Mouse (Mus musculus): ENCODE measurements at regions not wholly inside any gene's neighbourhood (a gene's known extent, or its start where the extent isn't known, plus 50 kb on each side); places are given as distances from the start of the nearest gene placed in this dataset.

- no peaks in the 10 kb centered on the region for H3K36me3 ChIP-seq (ENCODE audit: control insufficient read depth, insufficient read depth, low read length)
- ATAC-seq (replicated peaks; ENCODE audit: low FRiP score) = no peak
- H3K4me3 ChIP-seq (ENCODE audit: low read depth, low read length) = no peak overlapping the region
- no peaks in the 10 kb centered on the region for H3K4me1 ChIP-seq (replicated peaks; ENCODE audit: control insufficient read depth, insufficient read depth, low read length)
- H3K4me2 ChIP-seq (ENCODE audit: low read depth, low read length, severe bottlenecking) = no peak overlapping the region
- H3K9ac ChIP-seq (ENCODE audit: low read length) = no peak overlapping the region
- H3K9me3 ChIP-seq (ENCODE audit: control insufficient read depth, low read length) = no peaks in the 10 kb centered on the region
- no peak for DNase-seq (ENCODE audit: low spot score)
- H3K27ac ChIP-seq (ENCODE audit: low read depth, low read length) = no peak overlapping the region
- no peaks in the 10 kb centered on the region for H3K27me3 ChIP-seq (ENCODE audit: control insufficient read depth, insufficient read depth, low read length)
- WGBS = 83% methylated on average over 5 of the region's 5 CpGs
These were observed 160.3 kb upstream of the Igfbp7 start for GRCm38 (mm10) chr5:77568121-77568520.

GRCm38 (mm10) chr5:77552580-77552979 lies 144.7 kb upstream of the Igfbp7 start:
- no peak for DNase-seq (ENCODE audit: low spot score)
- Histone ChIP-seq H3K4me3 (ENCODE audit: low read depth, low read length) (no peak overlapping the region), H3K9me3 (ENCODE audit: control insufficient read depth, low read length) (no peaks in the 10 kb centered on the region), H3K4me1 (replicated peaks; ENCODE audit: control insufficient read depth, insufficient read depth, low read length) (no peaks in the 10 kb centered on the region), H3K27me3 (ENCODE audit: control insufficient read depth, insufficient read depth, low read length) (peaks cover 4% of the 10 kb centered on the region; the same call in 1 of the 2 replicates), H3K4me2 (ENCODE audit: low read depth, low read length, severe bottlenecking) (no peak overlapping the region), H3K27ac (ENCODE audit: low read depth, low read length) (no peak overlapping the region), H3K9ac (ENCODE audit: low read length) (no peak overlapping the region), H3K36me3 (ENCODE audit: control insufficient read depth, insufficient read depth, low read length) (no peaks in the 10 kb centered on the region)
- 77% methylated on average over 5 of the region's 5 CpGs for WGBS
- no peak for ATAC-seq (replicated peaks; ENCODE audit: low FRiP score)

- Histone ChIP-seq H3K4me3 (ENCODE audit: low read depth, low read length) (no peak overlapping the region), H3K9me3 (ENCODE audit: control insufficient read depth, low read length) (no peaks in the 10 kb centered on the region), H3K9ac (ENCODE audit: low read length) (no peak overlapping the region), H3K36me3 (ENCODE audit: control insufficient read depth, insufficient read depth, low read length) (no peaks in the 10 kb centered on the region), H3K27me3 (ENCODE audit: control insufficient read depth, insufficient read depth, low read length) (peaks cover 7% of the 10 kb centered on the region; the same call in 1 of the 2 replicates), H3K4me1 (replicated peaks; ENCODE audit: control insufficient read depth, insufficient read depth, low read length) (no peaks in the 10 kb centered on the region), H3K27ac (ENCODE audit: low read depth, low read length) (no peak overlapping the region), H3K4me2 (ENCODE audit: low read depth, low read length, severe bottlenecking) (no peak overlapping the region)
- no peak for ATAC-seq (replicated peaks; ENCODE audit: low FRiP score)
- DNase-seq (ENCODE audit: low spot score) = no peak
- WGBS = 84% methylated on average over 7 of the region's 7 CpGs
These were observed 144.2 kb upstream of the Igfbp7 start for GRCm38 (mm10) chr5:77552081-77552480.

GRCm38 (mm10) chr5:77546001-77546620 lies 138.3 kb upstream of the Igfbp7 start:
- Histone ChIP-seq H3K4me3 (ENCODE audit: low read depth, low read length) (no peak overlapping the region), H3K4me1 (replicated peaks; ENCODE audit: control insufficient read depth, insufficient read depth, low read length) (peaks cover 7% of the 10 kb centered on the region; the same call in 1 of the 2 replicates), H3K4me2 (ENCODE audit: low read depth, low read length, severe bottlenecking) (0 out of 2 replicates have a peak overlapping the region, but pooled peaks have one; percentile 11), H3K36me3 (ENCODE audit: control insufficient read depth, insufficient read depth, low read length) (no peaks in the 10 kb centered on the region), H3K9ac (ENCODE audit: low read length) (no peak overlapping the region), H3K9me3 (ENCODE audit: control insufficient read depth, low read length) (no peaks in the 10 kb centered on the region), H3K27ac (ENCODE audit: low read depth, low read length) (no peak overlapping the region), H3K27me3 (ENCODE audit: control insufficient read depth, insufficient read depth, low read length) (peaks cover 12% of the 10 kb centered on the region; the same call in 1 of the 2 replicates)
- 6% methylated on average over 13 of the region's 13 CpGs for WGBS
- DNase-seq (ENCODE audit: low spot score) = no peak
- peak; percentile 79 for ATAC-seq (replicated peaks; ENCODE audit: low FRiP score)

- no peak overlapping the region for H3K4me2 ChIP-seq (ENCODE audit: low read depth, low read length, severe bottlenecking)
- H3K36me3 ChIP-seq (ENCODE audit: control insufficient read depth, insufficient read depth, low read length) = no peaks in the 10 kb centered on the region
- no peak overlapping the region for H3K27ac ChIP-seq (ENCODE audit: low read depth, low read length)
- no peak overlapping the region for H3K4me3 ChIP-seq (ENCODE audit: low read depth, low read length)
- H3K9ac ChIP-seq (ENCODE audit: low read length) = no peak overlapping the region
- DNase-seq (ENCODE audit: low spot score) (no peak), ATAC-seq (replicated peaks; ENCODE audit: low FRiP score) (no peak)
- no peaks in the 10 kb centered on the region for H3K27me3 ChIP-seq (ENCODE audit: control insufficient read depth, insufficient read depth, low read length)
- 71% methylated on average over 19 of the region's 19 CpGs for WGBS
- H3K4me1 ChIP-seq (replicated peaks; ENCODE audit: control insufficient read depth, insufficient read depth, low read length) = no peaks in the 10 kb centered on the region
- H3K9me3 ChIP-seq (ENCODE audit: control insufficient read depth, low read length) = no peaks in the 10 kb centered on the region
These were observed 124.6 kb upstream of the Igfbp7 start for GRCm38 (mm10) chr5:77532261-77533015.

- ATAC-seq (replicated peaks; ENCODE audit: low FRiP score) (no peak), DNase-seq (ENCODE audit: low spot score) (no peak)
- H3K36me3 ChIP-seq (ENCODE audit: control insufficient read depth, insufficient read depth, low read length) = no peaks in the 10 kb centered on the region
- H3K27ac ChIP-seq (ENCODE audit: low read depth, low read length) = no peak overlapping the region
- no peak overlapping the region for H3K4me3 ChIP-seq (ENCODE audit: low read depth, low read length)
- no peaks in the 10 kb centered on the region for H3K4me1 ChIP-seq (replicated peaks; ENCODE audit: control insufficient read depth, insufficient read depth, low read length)
- H3K9ac ChIP-seq (ENCODE audit: low read length) = no peak overlapping the region
- H3K4me2 ChIP-seq (ENCODE audit: low read depth, low read length, severe bottlenecking) = no peak overlapping the region
- 91% methylated on average over 7 of the region's 7 CpGs for WGBS
- H3K9me3 ChIP-seq (ENCODE audit: control insufficient read depth, low read length) = no peaks in the 10 kb centered on the region
- H3K27me3 ChIP-seq (ENCODE audit: control insufficient read depth, insufficient read depth, low read length) = no peaks in the 10 kb centered on the region
These were observed 122.5 kb upstream of the Igfbp7 start for GRCm38 (mm10) chr5:77530376-77530775.

GRCm38 (mm10) chr5:77517252-77517651 lies 109.4 kb upstream of the Igfbp7 start:
- no peak overlapping the region for H3K27ac ChIP-seq (ENCODE audit: low read depth, low read length)
- no peaks in the 10 kb centered on the region for H3K27me3 ChIP-seq (ENCODE audit: control insufficient read depth, insufficient read depth, low read length)
- no peak overlapping the region for H3K4me2 ChIP-seq (ENCODE audit: low read depth, low read length, severe bottlenecking)
- H3K4me1 ChIP-seq (replicated peaks; ENCODE audit: control insufficient read depth, insufficient read depth, low read length) = no peaks in the 10 kb centered on the region
- no peak for ATAC-seq (replicated peaks; ENCODE audit: low FRiP score)
- H3K36me3 ChIP-seq (ENCODE audit: control insufficient read depth, insufficient read depth, low read length) = no peaks in the 10 kb centered on the region
- H3K9me3 ChIP-seq (ENCODE audit: control insufficient read depth, low read length) = no peaks in the 10 kb centered on the region
- no peak overlapping the region for H3K9ac ChIP-seq (ENCODE audit: low read length)
- no peak overlapping the region for H3K4me3 ChIP-seq (ENCODE audit: low read depth, low read length)
- WGBS = 62% methylated on average over 4 of the region's 4 CpGs
- DNase-seq (ENCODE audit: low spot score) = no peak

- Histone ChIP-seq H3K27me3 (ENCODE audit: control insufficient read depth, insufficient read depth, low read length) (no peaks in the 10 kb centered on the region), H3K4me1 (replicated peaks; ENCODE audit: control insufficient read depth, insufficient read depth, low read length) (no peaks in the 10 kb centered on the region), H3K9me3 (ENCODE audit: control insufficient read depth, low read length) (no peaks in the 10 kb centered on the region), H3K27ac (ENCODE audit: low read depth, low read length) (no peak overlapping the region), H3K9ac (ENCODE audit: low read length) (no peak overlapping the region), H3K4me3 (ENCODE audit: low read depth, low read length) (no peak overlapping the region), H3K36me3 (ENCODE audit: control insufficient read depth, insufficient read depth, low read length) (no peaks in the 10 kb centered on the region), H3K4me2 (ENCODE audit: low read depth, low read length, severe bottlenecking) (no peak overlapping the region)
- WGBS = 93% methylated on average over 7 of the region's 7 CpGs
- DNase-seq (ENCODE audit: low spot score) (no peak), ATAC-seq (replicated peaks; ENCODE audit: low FRiP score) (no peak)
These were observed 107.6 kb upstream of the Igfbp7 start for GRCm38 (mm10) chr5:77515448-77515847.

Data from forebrain, embryonic 11.5 days (tissue).